Mouse (Mus musculus): Measurements from ENCODE around the gene Mbtps1. TPM values are rescaled to one million over a fixed set of nuclear protein-coding genes. Genes with fewer than 3 reads are reported as not detected.

The Mbtps1 gene
- polyA plus RNA-seq, 1 experiment from 2014 or later: 125 TPM

GRCm38 (mm10) chr8:119520102-119520501 lies 38.4 kb downstream of the Mbtps1 start:
- Histone ChIP-seq H3K36me3 (peaks cover 96% of the 10 kb centered on the region), H3K27me3 (no peaks in the 10 kb centered on the region), H3K4me2 (no peak overlapping the region), H3K9ac (no peak overlapping the region), H3K9me3 (no peaks in the 10 kb centered on the region), H3K4me3 (no peak overlapping the region), H3K27ac (no peak overlapping the region), H3K4me1 (no peaks in the 10 kb centered on the region)
- WGBS: 72% methylated on average over 7 of the region's 7 CpGs
- no peak for ATAC-seq (ENCODE audit: borderline replicate concordance, extremely low read depth, low FRiP score, low TSS enrichment)

- ATAC-seq (ENCODE audit: borderline replicate concordance, extremely low read depth, low FRiP score, low TSS enrichment): no peak
- H3K27me3 ChIP-seq: no peaks in the 10 kb centered on the region
Measured at GRCm38 (mm10) chr8:119516674-119517073, 41.9 kb downstream of the Mbtps1 start.

GRCm38 (mm10) chr8:119515767-119516166 lies 42.8 kb downstream of the Mbtps1 start:
- no peak overlapping the region for H3K4me2 ChIP-seq
- H3K27ac ChIP-seq: no peak overlapping the region
- peaks cover 95% of the 10 kb centered on the region for H3K36me3 ChIP-seq
- H3K4me3 ChIP-seq: no peak overlapping the region
- H3K9me3 ChIP-seq: no peaks in the 10 kb centered on the region
- H3K9ac ChIP-seq: no peak overlapping the region
- ATAC-seq (ENCODE audit: borderline replicate concordance, extremely low read depth, low FRiP score, low TSS enrichment): no peak
- no peaks in the 10 kb centered on the region for H3K4me1 ChIP-seq
- H3K27me3 ChIP-seq: no peaks in the 10 kb centered on the region
- 80% methylated on average over 3 of the region's 3 CpGs for WGBS

More at GRCm38 (mm10) chr8:119516674-119517073, 41.9 kb downstream of the Mbtps1 start:
- Histone ChIP-seq H3K4me3 (no peak overlapping the region), H3K4me1 (no peaks in the 10 kb centered on the region), H3K36me3 (peaks cover 96% of the 10 kb centered on the region), H3K9ac (no peak overlapping the region), H3K4me2 (no peak overlapping the region), H3K9me3 (no peaks in the 10 kb centered on the region), H3K27ac (no peak overlapping the region)
- WGBS: 60% methylated on average over 5 of the region's 5 CpGs

- Histone ChIP-seq H3K27me3 (no peaks in the 10 kb centered on the region), H3K27ac (no peak overlapping the region)
- ATAC-seq (ENCODE audit: borderline replicate concordance, extremely low read depth, low FRiP score, low TSS enrichment): no peak
Measured at GRCm38 (mm10) chr8:119514940-119515339, 43.6 kb downstream of the Mbtps1 start.

GRCm38 (mm10) chr8:119513405-119513804 lies 45.1 kb downstream of the Mbtps1 start:
- Histone ChIP-seq H3K9me3 (no peaks in the 10 kb centered on the region), H3K27me3 (no peaks in the 10 kb centered on the region), H3K4me2 (no peak overlapping the region), H3K4me3 (no peak overlapping the region), H3K4me1 (no peaks in the 10 kb centered on the region), H3K9ac (no peak overlapping the region), H3K36me3 (peaks cover 95% of the 10 kb centered on the region), H3K27ac (no peak overlapping the region)
- 72% methylated on average over 4 of the region's 4 CpGs for WGBS
- no peak for ATAC-seq (ENCODE audit: borderline replicate concordance, extremely low read depth, low FRiP score, low TSS enrichment)

More at GRCm38 (mm10) chr8:119514940-119515339, 43.6 kb downstream of the Mbtps1 start:
- peaks cover 96% of the 10 kb centered on the region for H3K36me3 ChIP-seq
- H3K9me3 ChIP-seq: no peaks in the 10 kb centered on the region
- no peak overlapping the region for H3K4me2 ChIP-seq
- 90% methylated on average over 3 of the region's 3 CpGs for WGBS
- H3K4me3 ChIP-seq: no peak overlapping the region
- no peaks in the 10 kb centered on the region for H3K4me1 ChIP-seq
- H3K9ac ChIP-seq: no peak overlapping the region

- Histone ChIP-seq H3K4me2 (no peak overlapping the region), H3K9ac (no peak overlapping the region), H3K9me3 (no peaks in the 10 kb centered on the region), H3K4me3 (no peak overlapping the region), H3K27me3 (no peaks in the 10 kb centered on the region), H3K27ac (no peak overlapping the region), H3K36me3 (peaks cover 90% of the 10 kb centered on the region), H3K4me1 (no peaks in the 10 kb centered on the region)
- WGBS: 89% methylated on average over 7 of the region's 7 CpGs
- ATAC-seq (ENCODE audit: borderline replicate concordance, extremely low read depth, low FRiP score, low TSS enrichment): no peak
Measured at GRCm38 (mm10) chr8:119511722-119512121, 46.8 kb downstream of the Mbtps1 start.

GRCm38 (mm10) chr8:119510471-119510870 lies 48.1 kb downstream of the Mbtps1 start:
- Histone ChIP-seq H3K4me2 (no peak overlapping the region), H3K9ac (no peak overlapping the region), H3K4me3 (no peak overlapping the region), H3K4me1 (no peaks in the 10 kb centered on the region), H3K27ac (no peak overlapping the region), H3K36me3 (peaks cover 86% of the 10 kb centered on the region), H3K27me3 (no peaks in the 10 kb centered on the region), H3K9me3 (no peaks in the 10 kb centered on the region)
- no peak for ATAC-seq (ENCODE audit: borderline replicate concordance, extremely low read depth, low FRiP score, low TSS enrichment)
- 85% methylated on average over 9 of the region's 9 CpGs for WGBS

- no peaks in the 10 kb centered on the region for H3K4me1 ChIP-seq
- 82% methylated on average over 8 of the region's 8 CpGs for WGBS
- no peak overlapping the region for H3K9ac ChIP-seq
- H3K27ac ChIP-seq: no peak overlapping the region
- H3K9me3 ChIP-seq: no peaks in the 10 kb centered on the region
- H3K4me3 ChIP-seq: no peak overlapping the region
- H3K4me2 ChIP-seq: no peak overlapping the region
- H3K36me3 ChIP-seq: peaks cover 45% of the 10 kb centered on the region
- H3K27me3 ChIP-seq: no peaks in the 10 kb centered on the region
- ATAC-seq (ENCODE audit: borderline replicate concordance, extremely low read depth, low FRiP score, low TSS enrichment): no peak
Measured at GRCm38 (mm10) chr8:119506106-119506505, 52.4 kb downstream of the Mbtps1 start.

GRCm38 (mm10) chr8:119505488-119505887 lies 53.0 kb downstream of the Mbtps1 start:
- H3K9ac ChIP-seq: no peak overlapping the region
- no peak for ATAC-seq (ENCODE audit: borderline replicate concordance, extremely low read depth, low FRiP score, low TSS enrichment)
- peaks cover 40% of the 10 kb centered on the region for H3K36me3 ChIP-seq
- no peak overlapping the region for H3K4me3 ChIP-seq
- no peaks in the 10 kb centered on the region for H3K4me1 ChIP-seq
- H3K27me3 ChIP-seq: no peaks in the 10 kb centered on the region
- H3K4me2 ChIP-seq: no peak overlapping the region
- WGBS: 43% methylated on average over 9 of the region's 9 CpGs
- H3K27ac ChIP-seq: no peak overlapping the region
- no peaks in the 10 kb centered on the region for H3K9me3 ChIP-seq

GRCm38 (mm10) chr8:119503191-119503767 lies 55.3 kb downstream of the Mbtps1 start:
- no peaks in the 10 kb centered on the region for H3K9me3 ChIP-seq
- no peak overlapping the region for H3K9ac ChIP-seq
- H3K4me1 ChIP-seq: no peaks in the 10 kb centered on the region
- no peak overlapping the region for H3K4me2 ChIP-seq
- H3K4me3 ChIP-seq: no peak overlapping the region
- H3K27me3 ChIP-seq: no peaks in the 10 kb centered on the region
- peak; percentile 25; the same call in 1 of the 2 replicates for ATAC-seq (ENCODE audit: borderline replicate concordance, extremely low read depth, low FRiP score, low TSS enrichment)
- H3K27ac ChIP-seq: no peak overlapping the region
- 45% methylated on average over 10 of the region's 10 CpGs for WGBS
- H3K36me3 ChIP-seq: peaks cover 19% of the 10 kb centered on the region

- 31% methylated on average over 4 of the region's 4 CpGs for WGBS
- H3K9ac ChIP-seq: no peak overlapping the region
- peaks cover 9% of the 10 kb centered on the region for H3K36me3 ChIP-seq
- no peaks in the 10 kb centered on the region for H3K4me1 ChIP-seq
- H3K9me3 ChIP-seq: no peaks in the 10 kb centered on the region
- no peak overlapping the region for H3K4me3 ChIP-seq
- no peaks in the 10 kb centered on the region for H3K27me3 ChIP-seq
- no peak for ATAC-seq (ENCODE audit: borderline replicate concordance, extremely low read depth, low FRiP score, low TSS enrichment)
- H3K4me2 ChIP-seq: no peak overlapping the region
- no peak overlapping the region for H3K27ac ChIP-seq
Measured at GRCm38 (mm10) chr8:119502111-119502510, 56.4 kb downstream of the Mbtps1 start.

- Histone ChIP-seq H3K9ac (no peak within 1 kb of the TSS), H3K27me3 (no peaks in the 10 kb centered on the region), H3K27ac (no peak within 1 kb of the TSS), H3K4me1 (no peaks in the 10 kb centered on the region), H3K9me3 (no peaks in the 10 kb centered on the region), H3K36me3 (peaks cover 8% of the 10 kb centered on the region), H3K4me2 (no peak within 1 kb of the TSS), H3K4me3 (no peak within 1 kb of the TSS)
- ATAC-seq (ENCODE audit: borderline replicate concordance, extremely low read depth, low FRiP score, low TSS enrichment): no peak
- 40% methylated on average over 5 of the region's 5 CpGs for WGBS
Measured at GRCm38 (mm10) chr8:119501598-119501997, 56.9 kb downstream of the Mbtps1 start, which contains the start of gene Slc38a8. Gene Slc38a8 (minus strand): TSS chr8:119501698.

GRCm38 (mm10) chr8:119499836-119500235 lies 58.7 kb downstream of the Mbtps1 start:
- Histone ChIP-seq H3K4me2 (no peak overlapping the region), H3K9ac (no peak overlapping the region), H3K36me3 (no peaks in the 10 kb centered on the region), H3K27me3 (no peaks in the 10 kb centered on the region), H3K4me3 (no peak overlapping the region), H3K4me1 (no peaks in the 10 kb centered on the region), H3K9me3 (no peaks in the 10 kb centered on the region), H3K27ac (no peak overlapping the region)
- 84% methylated on average over 2 of the region's 2 CpGs for WGBS
- ATAC-seq (ENCODE audit: borderline replicate concordance, extremely low read depth, low FRiP score, low TSS enrichment): no peak

Data from lung, embryonic 15.5 days (tissue).